Mouse (Mus musculus): ENCODE data around the gene Slc23a2.

DNA sequence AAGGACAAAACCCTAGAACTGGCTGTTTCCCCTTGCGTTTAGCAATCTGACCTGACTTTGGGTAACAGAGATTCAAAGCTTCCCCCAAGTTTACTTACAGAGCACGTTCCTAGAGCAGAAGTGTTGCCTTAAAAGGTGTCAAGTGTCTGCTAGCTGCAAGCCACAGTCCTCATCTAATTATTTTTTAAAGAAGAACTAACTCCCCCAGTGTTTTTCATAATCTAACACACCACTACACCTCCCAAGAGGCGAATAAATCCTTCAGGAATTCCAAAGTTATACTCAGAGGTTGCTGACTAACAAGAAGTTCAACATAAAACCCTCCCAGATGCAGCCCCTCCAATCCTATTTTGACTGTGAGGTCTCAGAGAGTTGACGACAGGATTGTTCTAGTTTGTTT is 136.7 kb downstream of the Slc23a2 start:
- no peak for TF ChIP-seq POLR2A (IDR thresholded peaks at IDR 0.05; ENCODE audit: low read depth, low read length)
- TF ChIP-seq CTCF (IDR thresholded peaks at IDR 0.05; ENCODE audit: borderline replicate concordance, insufficient read depth, low read length), result no peak

Measured in embryonic fibroblast, embryonic 13.5 days (primary cell).